Mouse (Mus musculus) bone marrow macrophage, adult 2 months (primary cell): ENCODE measurements around the gene Abhd14a. TPM values are rescaled to one million over a fixed set of nuclear protein-coding genes. Genes with fewer than 3 reads are reported as not detected.

Experiments used
- H3K27ac ChIP-seq: 2 replicates; pipeline ENCODE4 v1.5.1; 2012; ENCODE audit warnings: low read depth, low read length; ENCODE audit not compliant: insufficient read depth
- H3K4me1 ChIP-seq: 2 replicates; pipeline ENCODE4 v1.6.1; 2012; ENCODE audit warnings: low read length; ENCODE audit not compliant: control insufficient read depth, insufficient read depth
- H3K4me3 ChIP-seq: 2 replicates; pipeline ENCODE4 v1.5.1; 2012; ENCODE audit warnings: mild to moderate bottlenecking, low read length, moderate library complexity; ENCODE audit not compliant: insufficient read depth
- CTCF ChIP-seq: IDR thresholded peaks from 2 replicates; pipeline ENCODE4 v1.5.1; 2012; ENCODE audit warnings: low read depth, mild to moderate bottlenecking, low read length, moderate library complexity
- POLR2A ChIP-seq: IDR thresholded peaks from 2 replicates; pipeline ENCODE4 v1.6.1; 2012; ENCODE audit warnings: mild to moderate bottlenecking, low read depth, low read length, borderline replicate concordance
- polyA plus RNA-seq: library from polyadenylated mRNA; stranded (reverse); fragments of >200 nt; gene quantifications from 2 replicates; pipeline ENCODE4 v1.2.4, GENCODE M21; 2012; ENCODE audit not compliant: missing spikeins, insufficient read depth, insufficient read length

Abhd14a gene
- polyA plus RNA-seq, 1 experiment: 8.3 TPM

- H3K4me3 ChIP-seq: no peak overlapping the region
- H3K27ac ChIP-seq: no peak overlapping the region
Observed at GRCm38 (mm10) chr9:106402607-106403375, 44.7 kb downstream of the Abhd14a start.

GRCm38 (mm10) chr9:106402149-106402548, 45.3 kb downstream of the Abhd14a start:
- Histone ChIP-seq H3K27ac (no peak overlapping the region), H3K4me1 (no peaks in the 10 kb centered on the region), H3K4me3 (no peak overlapping the region)
- TF ChIP-seq CTCF: no peak
- no peak for TF ChIP-seq POLR2A

More at GRCm38 (mm10) chr9:106402607-106403375, 44.7 kb downstream of the Abhd14a start:
- TF ChIP-seq CTCF: no peak
- no peak for TF ChIP-seq POLR2A
- H3K4me1 ChIP-seq: no peaks in the 10 kb centered on the region

GRCm38 (mm10) chr9:106399808-106400207, 47.7 kb downstream of the Abhd14a start:
- no peak for TF ChIP-seq CTCF
- TF ChIP-seq POLR2A: no peak
- H3K4me3 ChIP-seq: no peak overlapping the region
- no peak overlapping the region for H3K27ac ChIP-seq
- H3K4me1 ChIP-seq: no peaks in the 10 kb centered on the region

GRCm38 (mm10) chr9:106398667-106399311, 48.7 kb downstream of the Abhd14a start:
- TF ChIP-seq POLR2A (no peak), CTCF (no peak)
- Histone ChIP-seq H3K4me1 (peaks cover 6% of the 10 kb centered on the region), H3K4me3 (no peak overlapping the region), H3K27ac (no peak overlapping the region)

- TF ChIP-seq CTCF (no peak), POLR2A (no peak)
- H3K4me1 ChIP-seq: peaks cover 6% of the 10 kb centered on the region
Observed at GRCm38 (mm10) chr9:106397733-106398132, 49.7 kb downstream of the Abhd14a start.

GRCm38 (mm10) chr9:106394649-106395602, 52.6 kb downstream of the Abhd14a start:
- TF ChIP-seq CTCF (no peak), POLR2A (no peak)
- H3K4me1 ChIP-seq: peaks cover 6% of the 10 kb centered on the region
- H3K27ac ChIP-seq: no peak overlapping the region
- H3K4me3 ChIP-seq: no peak overlapping the region

More at GRCm38 (mm10) chr9:106397733-106398132, 49.7 kb downstream of the Abhd14a start:
- no peak overlapping the region for H3K27ac ChIP-seq
- H3K4me3 ChIP-seq: no peak overlapping the region

- Histone ChIP-seq H3K4me1 (peaks cover 6% of the 10 kb centered on the region), H3K4me3 (no peak overlapping the region), H3K27ac (no peak overlapping the region)
- TF ChIP-seq CTCF (no peak), POLR2A (no peak)
Observed at GRCm38 (mm10) chr9:106393548-106393947, 53.9 kb downstream of the Abhd14a start.

GRCm38 (mm10) chr9:106392828-106393527, 54.5 kb downstream of the Abhd14a start:
- TF ChIP-seq CTCF (no peak), POLR2A (no peak)
- H3K4me3 ChIP-seq: no peak overlapping the region
- no peak overlapping the region for H3K27ac ChIP-seq
- peaks cover 6% of the 10 kb centered on the region for H3K4me1 ChIP-seq

Other genes with a start within 250 kb of the Abhd14a start
- gene Ppm1m, start 247.9 kb downstream of the Abhd14a start, polyA plus RNA-seq: 41.5 and 42.6 TPM in 2 replicates
- gene Twf2, start 244.6 kb downstream of the Abhd14a start, polyA plus RNA-seq: 99.0 and 113 TPM in 2 replicates
- gene Tlr9, start 225.1 kb downstream of the Abhd14a start, polyA plus RNA-seq: 41.6 and 61.6 TPM in 2 replicates
- 67.2 and 70.5 TPM in 2 replicates for gene Alas1, start 199.0 kb downstream of the Abhd14a start, polyA plus RNA-seq
- 8.3 and 13.7 TPM in 2 replicates for gene Poc1a, start 166.6 kb downstream of the Abhd14a start, polyA plus RNA-seq
- 122 and 129 TPM in 2 replicates for gene Dusp7, start 79.0 kb downstream of the Abhd14a start, polyA plus RNA-seq
- gene Rpl29, start 18.2 kb downstream of the Abhd14a start, polyA plus RNA-seq: 299 and 319 TPM in 2 replicates
- 1.3 and 1.6 TPM in 2 replicates for gene Acy1, start 9.4 kb downstream of the Abhd14a start, polyA plus RNA-seq
- gene Abhd14b, start 219 bp downstream of the Abhd14a start, polyA plus RNA-seq: 27.6 and 32.0 TPM in 2 replicates
- 17.8 and 19.5 TPM in 2 replicates for gene Pcbp4, start 5.6 kb upstream of the Abhd14a start, polyA plus RNA-seq
- not detected in 2 replicates for gene Gpr62, start 18.3 kb upstream of the Abhd14a start, polyA plus RNA-seq
- gene Rrp9, start 28.3 kb upstream of the Abhd14a start, polyA plus RNA-seq: 7.8 and 11.2 TPM in 2 replicates
- gene Parp3, start 29.3 kb upstream of the Abhd14a start, polyA plus RNA-seq: 21.0 and 22.0 TPM in 2 replicates
- gene Iqcf1, start 52.3 kb upstream of the Abhd14a start, polyA plus RNA-seq: not detected in 2 replicates
- not detected in 2 replicates for gene Iqcf5, start 66.9 kb upstream of the Abhd14a start, polyA plus RNA-seq
- gene Iqcf3, start 114.0 kb upstream of the Abhd14a start, polyA plus RNA-seq: 0.64 and 0.71 TPM in 2 replicates
- not detected in 2 replicates for gene Iqcf4, start 123.3 kb upstream of the Abhd14a start, polyA plus RNA-seq
- not detected in 2 replicates for gene Iqcf6, start 178.9 kb upstream of the Abhd14a start, polyA plus RNA-seq
- not detected in 2 replicates for gene Grm2, start 208.4 kb upstream of the Abhd14a start, polyA plus RNA-seq
- 75.3 and 106 TPM in 2 replicates for gene Tex264, start 238.2 kb upstream of the Abhd14a start, polyA plus RNA-seq